Mouse (Mus musculus) layer of hippocampus, adult 2 months (tissue): ENCODE measurements at regions not wholly inside any gene's neighbourhood (a gene's known extent, or its start where the extent isn't known, plus 50 kb on each side); places are given as distances from the start of the nearest gene placed in this dataset.

ENCODE experiments used
- DNase-seq, 2 experiments: peaks; one replicate each; pipeline ENCODE4 v3.0.0; 2022; ENCODE audit warnings: low spot score in 2 of 2
- H3K27ac ChIP-seq: fragments of 200-600 bp; 2 replicates; pipeline ENCODE4 v1.8.1; 2022
- H3K4me3 ChIP-seq: fragments of 200-600 bp; 2 replicates; pipeline ENCODE4 v1.8.1; 2022; ENCODE audit warnings: mild to moderate bottlenecking
- CTCF ChIP-seq: fragments of 200-600 bp; conservative IDR thresholded peaks from 2 replicates; pipeline ENCODE4 v1.8.1; 2022; ENCODE audit warnings: antibody characterized with exemption, mild to moderate bottlenecking, moderate library complexity

GRCm38 (mm10) chr4:53316796-53317452 lies 123.3 kb upstream of the Slc44a1 start:
- Histone ChIP-seq H3K27ac (no peak overlapping the region; the same call in 1 of the 2 replicates), H3K4me3 (no peak overlapping the region)
- DNase-seq, result no peak
- no peak for TF ChIP-seq CTCF

- DNase-seq, result no peak
- peak overlapping the region; percentile 9; the same call in 1 of the 2 replicates for H3K27ac ChIP-seq
- no peak for TF ChIP-seq CTCF
- H3K4me3 ChIP-seq, result no peak overlapping the region
Observed at GRCm38 (mm10) chr4:53315876-53316762, 124.1 kb upstream of the Slc44a1 start.

DNA sequence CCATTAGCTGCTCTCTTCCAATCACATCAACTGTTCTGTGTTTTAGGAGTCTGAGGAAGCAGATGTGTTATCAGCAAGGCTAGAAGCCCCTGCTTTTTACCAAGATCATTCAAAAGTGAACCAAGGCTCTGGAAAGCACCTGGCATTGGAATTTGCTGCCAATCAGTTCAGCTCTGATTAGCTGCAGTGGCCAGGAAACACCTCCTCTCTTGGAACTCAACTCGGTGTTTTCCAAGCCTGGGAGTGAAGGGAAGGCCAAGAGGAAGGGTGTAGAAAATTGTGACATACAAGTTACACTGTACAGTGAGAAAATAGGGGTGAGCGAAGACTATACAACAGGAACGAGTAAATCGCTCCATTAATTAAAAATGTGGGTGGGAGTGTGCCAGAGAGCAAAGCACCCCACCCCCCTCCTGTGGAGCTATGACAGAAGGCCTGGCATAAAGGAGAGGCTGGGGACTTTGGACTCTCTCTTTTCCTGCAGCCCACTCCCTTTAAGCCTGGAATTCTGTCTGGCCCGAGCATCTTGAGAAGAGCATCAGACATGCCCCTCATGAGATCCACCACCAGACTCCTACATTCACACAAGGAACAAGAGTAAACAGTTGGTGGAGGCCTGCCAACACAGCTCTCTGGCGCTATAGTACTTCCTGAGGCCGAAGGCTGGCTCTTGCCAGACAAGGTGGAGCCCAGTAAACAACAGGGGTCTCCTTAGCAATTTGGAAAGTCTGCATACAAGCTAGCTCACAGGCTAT lies 124.9 kb upstream of the Slc44a1 start:
- no peak for TF ChIP-seq CTCF
- H3K27ac ChIP-seq, result peak overlapping the region; percentile 16; the same call in 1 of the 2 replicates
- DNase-seq, result no peak
- no peak overlapping the region for H3K4me3 ChIP-seq

DNA sequence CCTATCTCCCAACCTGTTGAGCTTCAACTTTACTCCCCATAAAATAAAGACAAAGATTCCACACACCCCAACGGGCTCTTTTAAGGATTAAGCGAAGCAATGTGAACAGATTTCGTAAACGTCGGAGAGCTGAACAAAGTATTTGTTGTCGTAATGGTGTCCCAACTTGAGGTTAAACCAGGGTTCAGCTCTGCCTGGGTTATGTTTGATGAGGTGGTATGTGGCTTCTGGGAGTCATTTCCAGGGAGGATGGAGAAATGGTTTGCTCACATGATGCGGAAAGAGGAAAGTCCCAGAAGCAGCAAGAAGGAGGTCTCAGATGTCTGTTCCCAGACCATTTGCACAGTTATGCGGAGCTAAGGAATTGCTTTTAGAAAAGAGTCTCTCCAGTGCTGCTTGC lies 126.1 kb upstream of the Slc44a1 start:
- Histone ChIP-seq H3K4me3 (no peak overlapping the region), H3K27ac (no peak overlapping the region)
- DNase-seq, result no peak
- no peak for TF ChIP-seq CTCF

DNA sequence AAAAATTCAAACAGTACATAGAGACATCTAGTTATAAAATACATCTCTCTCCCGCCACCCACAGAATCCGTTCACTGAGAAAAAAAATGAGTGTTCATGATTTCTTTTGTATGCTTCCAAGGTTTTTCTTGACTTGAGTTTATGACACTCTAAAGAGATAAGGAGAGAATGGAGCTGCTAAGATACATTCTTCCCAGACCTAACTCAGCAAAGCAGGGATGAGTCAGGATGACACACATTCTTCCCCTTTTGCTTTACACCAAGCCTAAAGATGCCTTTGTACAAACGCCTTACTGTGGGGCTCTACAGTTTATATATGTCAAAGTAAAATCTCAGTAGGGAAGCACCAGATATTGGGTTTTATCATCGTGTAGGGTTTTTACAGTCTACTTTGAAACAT lies 133.1 kb upstream of the Slc44a1 start:
- DNase-seq, result no peak
- Histone ChIP-seq H3K27ac (no peak overlapping the region), H3K4me3 (no peak overlapping the region)
- TF ChIP-seq CTCF, result no peak

GRCm38 (mm10) chr4:53304782-53305385 lies 135.3 kb upstream of the Slc44a1 start:
- TF ChIP-seq CTCF, result no peak
- no peak for DNase-seq
- H3K4me3 ChIP-seq, result no peak overlapping the region
- no peak overlapping the region for H3K27ac ChIP-seq

DNA sequence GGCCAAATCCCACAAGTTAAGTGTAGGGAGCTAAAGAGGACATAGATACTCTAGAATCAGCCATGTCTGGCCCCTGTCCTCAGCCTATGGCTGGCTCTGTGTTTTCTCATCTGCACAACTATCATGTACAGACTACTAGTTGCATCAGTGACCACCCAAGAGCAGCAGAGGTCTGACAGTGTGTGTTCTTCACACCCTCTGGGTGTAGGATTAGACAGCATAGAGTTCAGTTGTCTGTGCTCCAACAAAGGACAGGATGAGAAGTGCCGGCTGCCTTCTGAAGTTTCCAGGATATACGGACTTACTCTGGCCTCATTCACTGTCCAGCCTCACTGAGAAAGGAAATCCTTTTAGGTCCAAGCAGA lies 135.9 kb upstream of the Slc44a1 start:
- TF ChIP-seq CTCF, result no peak
- H3K4me3 ChIP-seq, result no peak overlapping the region
- no peak overlapping the region for H3K27ac ChIP-seq
- DNase-seq, result no peak

GRCm38 (mm10) chr4:53303621-53304289 lies 136.5 kb upstream of the Slc44a1 start:
- Histone ChIP-seq H3K27ac (no peak overlapping the region), H3K4me3 (no peak overlapping the region)
- no peak for DNase-seq
- TF ChIP-seq CTCF, result no peak

DNA sequence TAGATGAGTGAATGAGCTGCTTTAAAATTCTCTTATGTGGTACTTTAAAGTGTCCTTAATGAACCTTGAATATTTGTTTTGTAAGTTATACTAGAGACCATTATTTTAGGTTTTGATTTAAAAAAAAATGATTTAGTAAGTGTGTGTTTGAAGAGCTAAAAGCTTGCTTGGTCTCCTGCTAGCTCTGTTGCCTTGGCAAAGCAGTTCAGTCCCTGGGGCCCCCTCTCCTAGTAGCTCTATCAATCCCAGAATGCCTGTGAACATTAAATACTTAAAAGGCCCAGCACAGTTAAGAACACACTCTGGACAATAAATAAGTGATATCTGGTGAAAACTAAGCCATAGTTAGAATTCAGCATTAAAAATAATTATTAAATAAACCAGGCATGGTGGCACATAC lies 138.3 kb upstream of the Abca1 start:
- Histone ChIP-seq H3K4me3 (no peak overlapping the region), H3K27ac (no peak overlapping the region)
- TF ChIP-seq CTCF, result no peak
- no peak for DNase-seq

- no peak overlapping the region for H3K4me3 ChIP-seq
- no peak for TF ChIP-seq CTCF
- DNase-seq, result no peak
- H3K27ac ChIP-seq, result no peak overlapping the region
Observed at GRCm38 (mm10) chr4:53292606-53293005, 132.9 kb upstream of the Abca1 start.

- Histone ChIP-seq H3K27ac (no peak overlapping the region), H3K4me3 (no peak overlapping the region)
- no peak for TF ChIP-seq CTCF
- DNase-seq, result no peak
Observed at GRCm38 (mm10) chr4:53277741-53278525, 118.2 kb upstream of the Abca1 start.

- no peak for DNase-seq
- Histone ChIP-seq H3K27ac (no peak overlapping the region), H3K4me3 (no peak overlapping the region)
- no peak for TF ChIP-seq CTCF
Observed at GRCm38 (mm10) chr4:53270433-53270832, 110.7 kb upstream of the Abca1 start.
